Mouse (Mus musculus) 416B (cell line): ENCODE data around the gene Prss28.

Experiments used
- DNase-seq: peaks from one replicate; pipeline ENCODE4 v3.0.0; 2011; ENCODE audit warnings: low read depth

Gene Prss28

GRCm38 (mm10) chr17:25308346-25308745 lies at the start of gene Prss28:
TSS of gene Prss28 (plus strand) at chr17:25308646.
- DNase-seq, result no peak

- DNase-seq, result peak; percentile 37
Measured at GRCm38 (mm10) chr17:25264453-25264852, 44.0 kb upstream of the Prss28 start.

- peak; percentile 38 for DNase-seq
Measured at GRCm38 (mm10) chr17:25270795-25271335, 37.6 kb upstream of the Prss28 start.

- peak; percentile 56 for DNase-seq
Measured at GRCm38 (mm10) chr17:25272326-25272725, 36.1 kb upstream of the Prss28 start.

GRCm38 (mm10) chr17:25272951-25273705 lies 35.3 kb upstream of the Prss28 start:
- peak; percentile 97 for DNase-seq

GRCm38 (mm10) chr17:25273706-25274501 lies 34.5 kb upstream of the Prss28 start:
- peak; percentile 99 for DNase-seq

- no peak for DNase-seq
Measured at GRCm38 (mm10) chr17:25274571-25275346, 33.7 kb upstream of the Prss28 start, which contains the start of gene Ube2i. TSS of gene Ube2i (minus strand) at chr17:25274622.

GRCm38 (mm10) chr17:25275833-25276232 lies 32.6 kb upstream of the Prss28 start:
- no peak for DNase-seq

- DNase-seq, result peak; percentile 96
Measured at GRCm38 (mm10) chr17:25282133-25282532, 26.3 kb upstream of the Prss28 start.

- DNase-seq, result peak; percentile 86
Measured at GRCm38 (mm10) chr17:25285033-25285432, 23.4 kb upstream of the Prss28 start.

GRCm38 (mm10) chr17:25288842-25289241 lies 19.6 kb upstream of the Prss28 start:
- peak; percentile 77 for DNase-seq

- DNase-seq, result no peak
Measured at GRCm38 (mm10) chr17:25290411-25290810, 18.0 kb upstream of the Prss28 start.

GRCm38 (mm10) chr17:25293495-25293894 lies 15.0 kb upstream of the Prss28 start:
- DNase-seq, result peak; percentile 68

- no peak for DNase-seq
Measured at GRCm38 (mm10) chr17:25294111-25294510, 14.3 kb upstream of the Prss28 start.

GRCm38 (mm10) chr17:25298094-25298493 lies 10.4 kb upstream of the Prss28 start, which contains the start of gene Prss34:
TSS of gene Prss34 (plus strand) at chr17:25298394.
- no peak for DNase-seq

GRCm38 (mm10) chr17:25318354-25318753 lies 9.9 kb downstream of the Prss28 start, which contains the start of gene Prss29:
TSS of gene Prss29 (plus strand) at chr17:25318654.
- no peak for DNase-seq

- DNase-seq, result no peak
Measured at GRCm38 (mm10) chr17:25320819-25321218, 12.4 kb downstream of the Prss28 start.

GRCm38 (mm10) chr17:25322930-25323329 lies 14.5 kb downstream of the Prss28 start:
- DNase-seq, result no peak

- DNase-seq, result peak; percentile 69
Measured at GRCm38 (mm10) chr17:25332321-25332720, 23.9 kb downstream of the Prss28 start.

- DNase-seq, result peak; percentile 61
Measured at GRCm38 (mm10) chr17:25333943-25334342, 25.5 kb downstream of the Prss28 start.

GRCm38 (mm10) chr17:25338218-25338617 lies 29.8 kb downstream of the Prss28 start:
- DNase-seq, result no peak

- no peak for DNase-seq
Measured at GRCm38 (mm10) chr17:25340003-25340402, 31.6 kb downstream of the Prss28 start.
